Mouse (Mus musculus) spleen, adult 2 months (tissue): Measurements from ENCODE around the gene Msantd3. TPM values are rescaled to one million over a fixed set of nuclear protein-coding genes. Genes with fewer than 3 reads are reported as not detected.
A peak's percentile ranks its signal among the peaks of the same experiment; 100 is the strongest.

ENCODE experiments used
- DNase-seq, 2 experiments: peaks; one replicate each; pipeline versions ENCODE4 v3.0.0 to v3.0.0-alpha.2; 2012 to 2021; ENCODE audit warnings: low spot score in 2 of 2, low read depth in 1 of 2
- H3K27ac ChIP-seq: fragments of 200-500 bp; 2 replicates; pipeline ENCODE4 v1.5.1; 2012; ENCODE audit warnings: low read length, inconsistent platforms; ENCODE audit not compliant: insufficient read depth
- H3K27me3 ChIP-seq: fragments of 200-500 bp; 2 replicates; pipeline ENCODE4 v1.6.1; 2012; ENCODE audit warnings: mild to moderate bottlenecking, moderate library complexity, low read length, inconsistent platforms; ENCODE audit not compliant: control insufficient read depth, insufficient read depth
- H3K36me3 ChIP-seq: fragments of 200-500 bp; 2 replicates; pipeline ENCODE4 v1.6.1; 2012; ENCODE audit warnings: mild to moderate bottlenecking, low read length, inconsistent platforms; ENCODE audit not compliant: control insufficient read depth, insufficient read depth
- H3K4me1 ChIP-seq: fragments of 200-500 bp; 2 replicates; pipeline ENCODE4 v1.6.1; 2011; ENCODE audit warnings: inconsistent platforms; ENCODE audit not compliant: control insufficient read depth, insufficient read depth, insufficient read length
- H3K4me3 ChIP-seq: fragments of 200-500 bp; 2 replicates; pipeline ENCODE4 v1.5.1; 2011; ENCODE audit warnings: mild to moderate bottlenecking, inconsistent platforms; ENCODE audit not compliant: insufficient read depth, insufficient read length; ENCODE audit errors: extremely low read depth
- CTCF ChIP-seq: fragments of 200-500 bp; IDR thresholded peaks from 2 replicates; pipeline ENCODE4 v1.5.1; 2011; ENCODE audit warnings: mild to moderate bottlenecking, inconsistent platforms; ENCODE audit not compliant: insufficient read depth, insufficient read length, insufficient replicate concordance; ENCODE audit errors: extremely low read depth
- POLR2A ChIP-seq: fragments of 200-500 bp; IDR thresholded peaks from 2 replicates; pipeline ENCODE4 v1.6.1; 2011; ENCODE audit warnings: low read depth, low read length, inconsistent platforms
- WGBS: fragments of 180-500 bp; shearing (Covaris S2); methylation state at CpG from one replicate; pipeline ENCODE4 v1.1.7; 2018; 5-methylcytosine and 5-hydroxymethylcytosine counted together
- polyA plus RNA-seq: library from polyadenylated mRNA; depleted of rRNA; stranded (reverse); fragments of >200 nt; gene quantifications from 2 replicates; pipeline ENCODE4 v1.2.3, GENCODE M21; 2012

Gene Msantd3
- polyA plus RNA-seq, 1 experiment, result 0.60 TPM

- H3K36me3 ChIP-seq, result no peaks in the 10 kb centered on the region
- H3K27me3 ChIP-seq, result peaks cover 6% of the 10 kb centered on the region
- 54% methylated on average over 12 of the region's 12 CpGs for WGBS
- H3K4me3 ChIP-seq, result no peak overlapping the region
- TF ChIP-seq CTCF (no peak), POLR2A (no peak)
- H3K27ac ChIP-seq, result no peak overlapping the region
- no peak for DNase-seq
- H3K4me1 ChIP-seq, result peaks cover 2% of the 10 kb centered on the region; the same call in 1 of the 2 replicates
Measured at GRCm38 (mm10) chr4:48586099-48586821, 46.5 kb downstream of the Msantd3 start.

DNA sequence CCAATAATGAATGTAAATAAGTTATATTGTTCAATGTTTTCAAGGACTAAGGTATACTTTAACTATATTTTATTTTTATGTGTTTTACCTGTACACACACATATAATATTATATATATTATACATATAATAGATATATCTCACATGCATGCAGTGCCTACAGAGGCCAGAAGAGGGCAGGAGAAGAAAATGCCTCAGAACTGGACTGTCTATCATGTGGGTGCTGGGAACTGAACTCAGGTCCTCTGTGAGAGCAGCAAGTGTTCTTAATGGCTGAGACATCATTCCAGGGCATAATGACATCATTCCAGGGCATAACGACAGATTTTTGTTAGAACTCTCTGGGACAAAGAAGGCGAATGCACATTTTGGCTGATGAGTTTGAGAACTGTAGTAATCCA, 47.8 kb downstream of the Msantd3 start:
- H3K4me3 ChIP-seq, result no peak overlapping the region
- DNase-seq, result no peak
- peaks cover 6% of the 10 kb centered on the region for H3K27me3 ChIP-seq
- peaks cover 9% of the 10 kb centered on the region; the same call in 1 of the 2 replicates for H3K4me1 ChIP-seq
- TF ChIP-seq CTCF (no peak), POLR2A (no peak)
- H3K27ac ChIP-seq, result no peak overlapping the region
- no peaks in the 10 kb centered on the region for H3K36me3 ChIP-seq
- 89% methylated on average over 2 of the region's 2 CpGs for WGBS

GRCm38 (mm10) chr4:48588576-48588975, 48.8 kb downstream of the Msantd3 start:
- Histone ChIP-seq H3K27ac (no peak overlapping the region), H3K4me3 (no peak overlapping the region), H3K36me3 (no peaks in the 10 kb centered on the region), H3K27me3 (peaks cover 6% of the 10 kb centered on the region), H3K4me1 (peaks cover 9% of the 10 kb centered on the region; the same call in 1 of the 2 replicates)
- no peak for DNase-seq
- 90% methylated on average over 9 of the region's 9 CpGs for WGBS
- TF ChIP-seq POLR2A (no peak), CTCF (no peak)

DNA sequence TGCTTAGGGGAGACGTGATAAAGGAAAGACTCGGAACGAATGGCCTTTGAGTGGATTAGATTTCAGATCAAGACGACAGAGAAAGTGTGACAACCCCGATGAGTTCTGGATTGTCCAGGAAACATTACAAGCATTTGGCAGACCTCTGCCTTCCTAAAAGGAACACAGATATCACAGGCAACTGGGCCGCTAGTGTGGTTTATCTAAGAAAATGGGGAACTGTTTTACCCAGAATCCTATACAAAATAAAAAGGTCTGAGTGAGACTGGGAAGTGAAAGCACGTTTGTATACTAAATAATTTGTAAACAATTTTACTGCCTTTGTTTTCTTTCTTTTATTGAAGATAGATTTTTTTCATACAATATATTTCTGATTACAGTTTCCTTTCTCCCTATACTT, 51.1 kb downstream of the Msantd3 start:
- TF ChIP-seq POLR2A (no peak), CTCF (no peak)
- WGBS, result 58% methylated on average over 7 of the region's 7 CpGs
- H3K4me1 ChIP-seq, result peaks cover 8% of the 10 kb centered on the region; the same call in 1 of the 2 replicates
- no peak overlapping the region for H3K27ac ChIP-seq
- no peak for DNase-seq
- no peaks in the 10 kb centered on the region for H3K36me3 ChIP-seq
- no peak overlapping the region for H3K4me3 ChIP-seq
- no peaks in the 10 kb centered on the region; the same call in 1 of the 2 replicates for H3K27me3 ChIP-seq

GRCm38 (mm10) chr4:48591390-48591789, 51.7 kb downstream of the Msantd3 start:
- Histone ChIP-seq H3K4me1 (peaks cover 8% of the 10 kb centered on the region; the same call in 1 of the 2 replicates), H3K27me3 (no peaks in the 10 kb centered on the region), H3K36me3 (no peaks in the 10 kb centered on the region), H3K27ac (no peak overlapping the region), H3K4me3 (no peak overlapping the region)
- DNase-seq, result no peak
- 92% methylated on average over 3 of the region's 3 CpGs for WGBS
- TF ChIP-seq CTCF (no peak), POLR2A (no peak)

DNA sequence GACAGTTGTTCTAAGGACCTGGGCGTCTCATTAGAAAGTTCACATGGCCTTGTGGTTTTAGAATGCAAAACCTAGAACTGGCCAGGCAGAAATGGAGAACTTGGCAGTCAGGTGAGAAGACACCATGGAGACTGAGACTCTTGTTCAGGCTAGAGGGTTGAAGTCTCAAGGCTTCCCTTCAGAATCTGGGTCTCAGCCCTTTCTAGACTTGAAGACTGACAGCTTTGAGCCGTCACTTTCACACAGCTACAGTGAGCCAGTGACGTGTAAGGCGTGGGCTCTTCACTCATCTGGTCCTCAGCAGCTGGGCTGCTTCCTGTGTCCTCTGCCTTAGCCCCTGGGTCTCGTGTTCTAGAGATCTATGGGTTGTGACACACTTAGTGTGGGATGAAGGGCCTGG, 52.6 kb downstream of the Msantd3 start:
- H3K27me3 ChIP-seq, result no peaks in the 10 kb centered on the region
- peak overlapping the region; percentile 69 for H3K27ac ChIP-seq

GRCm38 (mm10) chr4:48592844-48593243, 53.1 kb downstream of the Msantd3 start:
- peaks cover 8% of the 10 kb centered on the region; the same call in 1 of the 2 replicates for H3K4me1 ChIP-seq

More for the DNA sequence above, 52.6 kb downstream of the Msantd3 start:
- H3K36me3 ChIP-seq, result no peaks in the 10 kb centered on the region
- TF ChIP-seq CTCF (no peak), POLR2A (no peak)
- WGBS, result 15% methylated on average over 5 of the region's 5 CpGs
- DNase-seq, result peak; percentile 10 to 27
- H3K4me3 ChIP-seq, result no peak overlapping the region
- H3K4me1 ChIP-seq, result peaks cover 8% of the 10 kb centered on the region; the same call in 1 of the 2 replicates

More at GRCm38 (mm10) chr4:48592844-48593243, 53.1 kb downstream of the Msantd3 start:
- Histone ChIP-seq H3K27me3 (no peaks in the 10 kb centered on the region), H3K27ac (peak overlapping the region; percentile 69), H3K4me3 (no peak overlapping the region), H3K36me3 (no peaks in the 10 kb centered on the region)
- no peak for DNase-seq
- 50% methylated on average over 7 of the region's 7 CpGs for WGBS
- TF ChIP-seq CTCF (no peak), POLR2A (no peak)
